ENCODE assay signal across 15 mouse cellular contexts in genomic region chr3:82054283-82054974, GRCm38 (mm10). TPM values are rescaled to one million over a fixed set of nuclear protein-coding genes. Genes with fewer than 3 reads are reported as not detected.
DNase-seq lines count a peak whose midpoint lies in the region; ATAC-seq and TF ChIP-seq lines count a peak whose summit lies in the region.
"Had no signal": no experiment of that assay in that cellular context is flagged by ENCODE, and none has a peak within 500 bp of the region (broad histone marks: within the 10 kb centered on the region; RNA-seq: fewer than 3 reads in every experiment).

No protein-coding gene starts in this region.

- WGBS in embryonic facial prominence, embryonic 10.5 days: 60% methylated on average over 5 of the region's 5 CpGs
- WGBS in intestine, postnatal 0 days: 39% methylated on average over 5 of the region's 5 CpGs

- no peaks in the 10 kb centered on the region for H3K9me3 ChIP-seq in embryonic facial prominence, embryonic 10.5 days
- no peaks in the 10 kb centered on the region for H3K9me3 ChIP-seq in intestine, postnatal 0 days (ENCODE audit: control insufficient read depth)

- intact Hi-C loops in gastrocnemius, adult 2 months (cut with DNase I): no loop called here
- intact Hi-C loops in gastrocnemius, postnatal 14 days (cut with DNase I; ENCODE audit: low total_unique reads): no loop called here

- H3K4me2 ChIP-seq in intestine, postnatal 0 days (replicated peaks; ENCODE audit: low read depth): no peak overlapping the region
- H3K4me2 ChIP-seq: heart, embryonic 11.5 days; hindbrain, embryonic 14.5 days had no signal

- no peak for ATAC-seq in intestine, postnatal 0 days
- ATAC-seq in megakaryocyte, adult 5-6 weeks (ENCODE audit: poor library complexity, severe bottlenecking): no peak

- H3K4me1 ChIP-seq in embryonic facial prominence, embryonic 10.5 days: peaks cover 27% of the 10 kb centered on the region
- H3K4me1 ChIP-seq in intestine, postnatal 0 days (replicated peaks; ENCODE audit: control insufficient read depth, insufficient read depth, low read length): no peaks in the 10 kb centered on the region

- no peak for DNase-seq in gastrocnemius, adult 2 months
- no peak for DNase-seq in gastrocnemius, postnatal 14 days
- peak; percentile 11 to 25 for DNase-seq in kidney, postnatal 4 days
- DNase-seq in kidney, adult 11 months: no peak
- DNase-seq in embryonic facial prominence, embryonic 10.5 days (ENCODE audit: low spot score): peak; percentile 17
- no peak for DNase-seq in layer of hippocampus, adult 11-12 months (ENCODE audit: low spot score)
- DNase-seq: adrenal gland, postnatal 14 days; B cell, adult 2 months; midbrain, embryonic 14.5 days; right cerebral cortex, adult 18-20 months had no signal

- no peak overlapping the region for H3K4me3 ChIP-seq in gastrocnemius, adult 2 months
- no peak overlapping the region for H3K4me3 ChIP-seq in embryonic facial prominence, embryonic 10.5 days
- no peak overlapping the region for H3K4me3 ChIP-seq in intestine, postnatal 0 days (ENCODE audit: low read depth, low read length)

- no peak for TF ChIP-seq CTCF in gastrocnemius, adult 2 months (IDR thresholded peaks at IDR 0.05)
- TF ChIP-seq CTCF in intestine, postnatal 0 days (IDR thresholded peaks at IDR 0.05; ENCODE audit: low read depth): no peak

- H3K36me3 ChIP-seq in embryonic facial prominence, embryonic 10.5 days (replicated peaks): no peaks in the 10 kb centered on the region
- H3K36me3 ChIP-seq in intestine, postnatal 0 days (ENCODE audit: control insufficient read depth, insufficient read depth): no peaks in the 10 kb centered on the region

- no peaks in the 10 kb centered on the region for H3K27me3 ChIP-seq in embryonic facial prominence, embryonic 10.5 days (replicated peaks; ENCODE audit: low read depth, poor library complexity, severe bottlenecking)
- H3K27me3 ChIP-seq in intestine, postnatal 0 days (replicated peaks; ENCODE audit: control insufficient read depth, insufficient read depth, low read length): no peaks in the 10 kb centered on the region

- H3K27ac ChIP-seq in gastrocnemius, adult 2 months: peak overlapping the region; percentile 24; the same call in 1 of the 2 replicates
- H3K27ac ChIP-seq in embryonic facial prominence, embryonic 10.5 days (replicated peaks): peak overlapping the region; percentile 69
- peak overlapping the region; percentile 11; the same call in 1 of the 2 replicates for H3K27ac ChIP-seq in intestine, postnatal 0 days (ENCODE audit: low read depth, low read length)
- H3K27ac ChIP-seq: hindbrain, embryonic 14.5 days; liver, embryonic 14.5 days had no signal

- H3K9ac ChIP-seq in intestine, postnatal 0 days (ENCODE audit: low read depth, low read length): no peak overlapping the region
- H3K9ac ChIP-seq: hindbrain, embryonic 14.5 days; liver, embryonic 14.5 days had no signal

RNA-seq across cellular contexts. Expression of gene Gucy1b1, which starts 20.1 kb away (rescaled TPM):
- total RNA-seq in gastrocnemius, adult 2 months (2021): 1 to 10 TPM; 3.5 to 4.5 TPM
- total RNA-seq in gastrocnemius, postnatal 14 days (2021): 1 to 10 TPM; 7.2 to 7.8 TPM
- polyA plus RNA-seq in embryonic facial prominence, embryonic 10.5 days (2016; fragmentation: Nextera tagmentation; extraction: Ambion mirVana): 3.2 and 3.5 TPM in 2 replicates
- polyA plus RNA-seq in intestine, postnatal 0 days (2015; fragmentation: Nextera tagmentation; extraction: Ambion mirVana): 23.3 and 24.8 TPM in 2 replicates
- not detected in 2 replicates for total RNA-seq in megakaryocyte, adult 5-6 weeks (2015)
- total RNA-seq in megakaryocyte, adult 5-6 weeks (2017): not detected in 2 replicates

Comparison
In these comparisons a context has a peak if more than half of its experiments do, and no peak if none do; other contexts are left out.
1. DNase-seq: peak in kidney, postnatal 4 days (2 of 2) and embryonic facial prominence, embryonic 10.5 days (single experiment); none in gastrocnemius, adult 2 months (single experiment), gastrocnemius, postnatal 14 days (single experiment), kidney, adult 11 months (single experiment) and layer of hippocampus, adult 11-12 months (single experiment).
2. H3K27ac ChIP-seq: peak in every context shown above with its lines; median percentile 69 in embryonic facial prominence, embryonic 10.5 days; 24 in gastrocnemius, adult 2 months; 11 in intestine, postnatal 0 days.
3. RNA of gene Gucy1b1, which starts 20.1 kb away (total RNA-seq): 7.2 to 7.8 TPM in gastrocnemius, postnatal 14 days and 3.5 to 4.5 TPM in gastrocnemius, adult 2 months; not detected in megakaryocyte, adult 5-6 weeks; every median in the first group is over 4 times any median in the second.